Comparison of ENCODE assay signal across 8 mouse cellular contexts in the genomic region with DNA sequence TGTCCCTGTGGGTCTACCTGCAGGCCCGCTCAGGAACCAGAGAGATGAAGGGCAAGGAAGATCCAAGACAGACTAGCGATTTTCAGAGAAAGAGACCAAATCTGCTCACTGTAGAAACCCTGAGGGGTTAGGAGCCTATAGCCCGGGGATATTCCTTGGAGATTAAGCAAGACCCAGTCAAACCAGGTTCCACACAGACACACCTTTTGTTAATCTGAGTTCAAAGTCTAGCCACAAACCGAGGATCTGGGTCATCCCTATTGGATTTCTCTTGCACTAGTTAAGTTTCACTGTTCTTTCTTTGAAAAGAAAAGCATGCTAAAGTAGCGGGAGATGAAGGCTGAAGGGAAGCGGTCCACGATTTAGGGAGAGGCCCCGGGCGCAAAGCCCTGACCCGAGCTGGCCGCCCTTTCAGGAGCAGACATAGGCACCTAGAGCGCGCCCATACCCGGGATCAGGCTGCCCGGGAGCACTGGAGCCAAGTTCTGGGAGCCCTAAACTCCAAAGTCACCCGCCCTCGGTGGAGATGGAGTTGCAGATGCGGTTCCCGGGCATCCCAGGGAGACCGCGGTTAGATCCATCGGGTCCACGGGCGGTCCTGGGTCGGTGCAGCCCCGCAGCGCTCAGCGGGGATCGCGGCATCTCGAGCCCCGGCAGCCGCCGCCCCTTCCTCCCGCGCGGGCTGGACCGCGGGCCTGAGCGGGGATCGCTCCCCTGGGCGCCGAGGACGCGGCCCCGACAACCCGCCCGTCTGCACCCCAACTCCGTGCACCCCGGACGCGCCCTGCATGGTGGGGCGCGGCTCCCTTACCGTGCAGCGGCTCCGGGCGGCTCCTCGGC. TPM values are rescaled to one million over a fixed set of nuclear protein-coding genes. Genes with fewer than 3 reads are reported as not detected.
DNase-seq lines count a peak whose midpoint lies in the region; ATAC-seq and TF ChIP-seq lines count a peak whose summit lies in the region.

No protein-coding gene starts in this region.

- no peaks in the 10 kb centered on the region for H3K36me3 ChIP-seq in ES-E14 (ENCODE audit: control insufficient read depth, insufficient read depth, low read length, poor library complexity, severe bottlenecking)
- no peaks in the 10 kb centered on the region for H3K36me3 ChIP-seq in embryonic facial prominence, embryonic 15.5 days
- no peaks in the 10 kb centered on the region for H3K36me3 ChIP-seq in hindbrain, embryonic 15.5 days
- no peaks in the 10 kb centered on the region for H3K36me3 ChIP-seq in lung, embryonic 15.5 days
- no peaks in the 10 kb centered on the region for H3K36me3 ChIP-seq in stomach, embryonic 15.5 days

- in situ Hi-C loops in ES-E14 (cut with MboI; ENCODE audit: low sequenced_read_pairs in 2 of 2, unreplicated experiment in 2 of 2), result no loop called here

- peak; percentile 61 for ATAC-seq in embryonic facial prominence, embryonic 15.5 days (ENCODE audit: insufficient number of reproducible peaks, low FRiP score, low TSS enrichment, low read depth)
- peak; percentile 79 for ATAC-seq in hindbrain, embryonic 15.5 days (ENCODE audit: low FRiP score, low read depth)
- peak; percentile 28 for ATAC-seq in lung, embryonic 15.5 days (ENCODE audit: borderline replicate concordance, extremely low read depth, low FRiP score, low TSS enrichment)
- peak; percentile 65 for ATAC-seq in stomach, embryonic 15.5 days (ENCODE audit: insufficient read depth, low FRiP score, low read depth)

- peak overlapping the region; percentile 75 for H3K4me2 ChIP-seq in embryonic facial prominence, embryonic 15.5 days (replicated peaks)
- H3K4me2 ChIP-seq in hindbrain, embryonic 15.5 days, result peak overlapping the region; percentile 74
- peak overlapping the region; percentile 80 for H3K4me2 ChIP-seq in lung, embryonic 15.5 days
- peak overlapping the region; percentile 94 for H3K4me2 ChIP-seq in stomach, embryonic 15.5 days

- H3K9ac ChIP-seq in ES-E14 (ENCODE audit: insufficient read depth, low read depth, low read length, poor library complexity, severe bottlenecking), result peak overlapping the region; percentile 87
- peak overlapping the region; percentile 89 for H3K9ac ChIP-seq in embryonic facial prominence, embryonic 15.5 days
- H3K9ac ChIP-seq in hindbrain, embryonic 15.5 days, result peak overlapping the region; percentile 63
- peak overlapping the region; percentile 90 for H3K9ac ChIP-seq in lung, embryonic 15.5 days
- peak overlapping the region; percentile 85 for H3K9ac ChIP-seq in stomach, embryonic 15.5 days

- WGBS in embryonic facial prominence, embryonic 15.5 days, result 2% methylated on average over 49 of the region's 59 CpGs
- 2% methylated on average over 43 of the region's 59 CpGs for WGBS in hindbrain, embryonic 15.5 days
- 2% methylated on average over 53 of the region's 59 CpGs for WGBS in lung, embryonic 15.5 days
- WGBS in stomach, embryonic 15.5 days, result 3% methylated on average over 44 of the region's 59 CpGs

- peak; percentile 62 for DNase-seq in kidney, adult 18-20 months
- DNase-seq in kidney, adult 9 months, result no peak
- peak; percentile 24 for DNase-seq in ES-E14 (ENCODE audit: low read depth, low spot score)
- DNase-seq in natural killer cell, adult 2 months (ENCODE audit: low spot score in 2 of 2), result no peak

- peak overlapping the region; percentile 74 to 92 for H3K4me3 ChIP-seq in ES-E14 (ENCODE audit: insufficient read depth in 1 of 2, low read depth in 1 of 2, low read length in 2 of 2, poor library complexity in 1 of 2, severe bottlenecking in 1 of 2)
- H3K4me3 ChIP-seq in embryonic facial prominence, embryonic 15.5 days (replicated peaks), result peak overlapping the region; percentile 75
- peak overlapping the region; percentile 65 for H3K4me3 ChIP-seq in hindbrain, embryonic 15.5 days
- H3K4me3 ChIP-seq in lung, embryonic 15.5 days, result peak overlapping the region; percentile 85
- H3K4me3 ChIP-seq in stomach, embryonic 15.5 days (replicated peaks), result peak overlapping the region; percentile 87

- H3K27ac ChIP-seq in ES-E14 (ENCODE audit: insufficient read depth, low read depth, low read length, poor library complexity, severe bottlenecking), result no peak overlapping the region
- H3K27ac ChIP-seq in embryonic facial prominence, embryonic 15.5 days (replicated peaks), result peak overlapping the region; percentile 89
- peak overlapping the region; percentile 63 for H3K27ac ChIP-seq in hindbrain, embryonic 15.5 days (replicated peaks)
- H3K27ac ChIP-seq in lung, embryonic 15.5 days, result peak overlapping the region; percentile 85
- peak overlapping the region; percentile 83 for H3K27ac ChIP-seq in stomach, embryonic 15.5 days

- no peaks in the 10 kb centered on the region for H3K27me3 ChIP-seq in embryonic facial prominence, embryonic 15.5 days
- H3K27me3 ChIP-seq in hindbrain, embryonic 15.5 days, result no peaks in the 10 kb centered on the region
- H3K27me3 ChIP-seq in lung, embryonic 15.5 days, result no peaks in the 10 kb centered on the region
- no peaks in the 10 kb centered on the region for H3K27me3 ChIP-seq in stomach, embryonic 15.5 days (replicated peaks)

- H3K4me1 ChIP-seq in ES-E14 (ENCODE audit: control insufficient read depth in 2 of 2, insufficient read depth in 2 of 2, low read length in 2 of 2, poor library complexity in 1 of 2), result no peaks in the 10 kb centered on the region
- H3K4me1 ChIP-seq in embryonic facial prominence, embryonic 15.5 days, result peaks cover 42% of the 10 kb centered on the region
- peaks cover 23% of the 10 kb centered on the region for H3K4me1 ChIP-seq in hindbrain, embryonic 15.5 days (replicated peaks)
- peaks cover 15% of the 10 kb centered on the region for H3K4me1 ChIP-seq in lung, embryonic 15.5 days
- H3K4me1 ChIP-seq in stomach, embryonic 15.5 days, result 0 out of 2 replicates have a peak, but pooled peaks cover 8% of the 10 kb centered on the region

- no peaks in the 10 kb centered on the region for H3K9me3 ChIP-seq in ES-E14 (ENCODE audit: control insufficient read depth, insufficient read depth, low read depth, low read length)
- no peaks in the 10 kb centered on the region for H3K9me3 ChIP-seq in embryonic facial prominence, embryonic 15.5 days (replicated peaks)
- H3K9me3 ChIP-seq in hindbrain, embryonic 15.5 days, result no peaks in the 10 kb centered on the region
- H3K9me3 ChIP-seq in lung, embryonic 15.5 days, result no peaks in the 10 kb centered on the region
- no peaks in the 10 kb centered on the region for H3K9me3 ChIP-seq in stomach, embryonic 15.5 days

TF ChIP-seq in ES-E14, 5 proteins besides CTCF, POLR2A, EP300 and RAD21:
- TF ChIP-seq ZC3H11A (IDR thresholded peaks at IDR 0.05; ENCODE audit: borderline replicate concordance, low read depth, low read length), result no peak
- no peak for TF ChIP-seq MAFK (IDR thresholded peaks at IDR 0.05; ENCODE audit: insufficient read depth, low read depth, low read length)
- no peak for TF ChIP-seq ZNF384 (IDR thresholded peaks at IDR 0.05; ENCODE audit: low read depth, low read length)
- no peak for TF ChIP-seq CHD2 (IDR thresholded peaks at IDR 0.05; ENCODE audit: low read depth, low read length)
- no peak for TF ChIP-seq HCFC1 (IDR thresholded peaks at IDR 0.05; ENCODE audit: borderline replicate concordance, insufficient read depth, low read length)

RNA-seq across cellular contexts. Expression of a gene that starts 0.8 kb away (rescaled TPM):
- 0.95 and 1.2 TPM in 2 replicates for total RNA-seq in ES-E14 (2012; rRNA removed)
- polyA plus RNA-seq in embryonic facial prominence, embryonic 15.5 days (2015; fragmentation: Nextera tagmentation; extraction: Ambion mirVana), result 17.5 and 20.0 TPM in 2 replicates
- 2.9 and 3.3 TPM in 2 replicates for polyA plus RNA-seq in hindbrain, embryonic 15.5 days (2015; fragmentation: Nextera tagmentation; extraction: Ambion mirVana)
- 8.3 and 10.2 TPM in 2 replicates for polyA plus RNA-seq in lung, embryonic 15.5 days (2015; fragmentation: Nextera tagmentation; extraction: Ambion mirVana)
- polyA plus RNA-seq in stomach, embryonic 15.5 days (2015; fragmentation: Nextera tagmentation; extraction: Ambion mirVana), result 6.9 and 7.6 TPM in 2 replicates

RNA-seq across cellular contexts. Expression of a gene that starts 51.4 kb away (rescaled TPM):
- 0.13 and 0.16 TPM in 2 replicates for total RNA-seq in ES-E14 (2012; rRNA removed)
- 14.1 and 19.8 TPM in 2 replicates for polyA plus RNA-seq in embryonic facial prominence, embryonic 15.5 days (2015; fragmentation: Nextera tagmentation; extraction: Ambion mirVana)
- polyA plus RNA-seq in hindbrain, embryonic 15.5 days (2015; fragmentation: Nextera tagmentation; extraction: Ambion mirVana), result 0.24 and 0.26 TPM in 2 replicates
- polyA plus RNA-seq in lung, embryonic 15.5 days (2015; fragmentation: Nextera tagmentation; extraction: Ambion mirVana), result 0.16 and 0.19 TPM in 2 replicates
- 0.26 and 0.36 TPM in 2 replicates for polyA plus RNA-seq in stomach, embryonic 15.5 days (2015; fragmentation: Nextera tagmentation; extraction: Ambion mirVana)

Comparison
In these comparisons a context has a peak if more than half of its experiments do, and no peak if none do; other contexts are left out.
1. DNase-seq: peak in kidney, adult 18-20 months (single experiment) and ES-E14 (single experiment); none in kidney, adult 9 months (single experiment) and natural killer cell, adult 2 months (0 of 2).
2. ATAC-seq: peak in every context shown above with its lines; median percentile 79 in hindbrain, embryonic 15.5 days; 65 in stomach, embryonic 15.5 days; 61 in embryonic facial prominence, embryonic 15.5 days; 28 in lung, embryonic 15.5 days.
3. RNA of a gene that starts 51.4 kb away (polyA plus RNA-seq): 14.1 to 19.8 TPM in embryonic facial prominence, embryonic 15.5 days; 0.24 to 0.26 TPM in hindbrain, embryonic 15.5 days, 0.26 to 0.36 TPM in stomach, embryonic 15.5 days and 0.16 to 0.19 TPM in lung, embryonic 15.5 days; every median in the first group is over 10 times any median in the second.
4. Peak in every context shown above with its lines, with median percentiles within 50 percentile points of each other: H3K4me3 ChIP-seq, H3K9ac ChIP-seq and H3K4me2 ChIP-seq.